Mouse (Mus musculus) embryo, embryonic 11.5 days (tissue): ENCODE data around the gene Pxn.

Experiments
- DNase-seq: peaks from one replicate; pipeline ENCODE4 v3.0.0-alpha.2; 2012; ENCODE audit warnings: low read depth, low spot score

The Pxn gene

GRCm38 (mm10) chr5:115506454-115507201, at the start of gene Pxn:
Pxn (plus strand) TSS chr5:115506676.
- DNase-seq: peak; percentile 85

- DNase-seq: no peak
Measured at GRCm38 (mm10) chr5:115458918-115459317, 47.6 kb upstream of the Pxn start.

GRCm38 (mm10) chr5:115464408-115465115, 41.9 kb upstream of the Pxn start:
- no peak for DNase-seq

- DNase-seq: no peak
Measured at GRCm38 (mm10) chr5:115465642-115466420, 40.6 kb upstream of the Pxn start, which contains the start of gene Pla2g1b. Pla2g1b (plus strand) TSS chr5:115466262.

GRCm38 (mm10) chr5:115469791-115470190, 36.7 kb upstream of the Pxn start:
- DNase-seq: no peak

GRCm38 (mm10) chr5:115470766-115471531, 35.5 kb upstream of the Pxn start:
- no peak for DNase-seq

GRCm38 (mm10) chr5:115473191-115473590, 33.3 kb upstream of the Pxn start:
- DNase-seq: no peak

GRCm38 (mm10) chr5:115474174-115474828, 32.2 kb upstream of the Pxn start:
- DNase-seq: no peak

GRCm38 (mm10) chr5:115475337-115476106, 31.0 kb upstream of the Pxn start:
- DNase-seq: no peak

- DNase-seq: no peak
Measured at GRCm38 (mm10) chr5:115476107-115476727, 30.3 kb upstream of the Pxn start.

GRCm38 (mm10) chr5:115479561-115479960, 26.9 kb upstream of the Pxn start:
- no peak for DNase-seq

GRCm38 (mm10) chr5:115480101-115480500, 26.4 kb upstream of the Pxn start:
- DNase-seq: no peak

GRCm38 (mm10) chr5:115482390-115483265, 23.8 kb upstream of the Pxn start:
- DNase-seq: no peak

- no peak for DNase-seq
Measured at GRCm38 (mm10) chr5:115483385-115483784, 23.1 kb upstream of the Pxn start.

- DNase-seq: peak; percentile 86
Measured at GRCm38 (mm10) chr5:115483947-115484920, 22.2 kb upstream of the Pxn start, which contains the start of gene Sirt4. Sirt4 (minus strand) TSS chr5:115484725.

GRCm38 (mm10) chr5:115484996-115485395, 21.5 kb upstream of the Pxn start:
- no peak for DNase-seq

- no peak for DNase-seq
Measured at GRCm38 (mm10) chr5:115485489-115486205, 20.8 kb upstream of the Pxn start.
